Comparison of ENCODE assay signal across 9 mouse cellular contexts in genomic region chr1:133178732-133179440, GRCm38 (mm10). TPM values are rescaled to one million over a fixed set of nuclear protein-coding genes. Genes with fewer than 3 reads are reported as not detected.
DNase-seq lines count a peak whose midpoint lies in the region; ATAC-seq and TF ChIP-seq lines count a peak whose summit lies in the region.
"Had no signal": no experiment of that assay in that cellular context is flagged by ENCODE, and none has a peak within 500 bp of the region (broad histone marks: within the 10 kb centered on the region; RNA-seq: fewer than 3 reads in every experiment).

No protein-coding gene starts in this region.

- DNase-seq in urinary bladder, postnatal 14 days (ENCODE audit: low spot score): peak; percentile 57
- no peak for DNase-seq in urinary bladder, postnatal 25 days (ENCODE audit: low spot score)
- peak; percentile 54 for DNase-seq in lung, adult 2 months
- DNase-seq in thymus, adult 18-20 months: no peak
- DNase-seq in thymus, postnatal 0 days (ENCODE audit: low spot score): no peak
- no peak for DNase-seq in liver
- DNase-seq in limb, embryonic 10.5 days (ENCODE audit: low spot score): no peak

- no peak for TF ChIP-seq POLR2A in lung, adult 2 months (IDR thresholded peaks at IDR 0.05; ENCODE audit: borderline replicate concordance, extremely low read depth, low read depth, low read length)

- 51% methylated on average over 11 of the region's 11 CpGs for WGBS in lung, adult 2 months
- WGBS in limb, embryonic 10.5 days: 82% methylated on average over 11 of the region's 11 CpGs

- H3K4me3 ChIP-seq in lung, adult 2 months (replicated peaks; ENCODE audit: extremely low read depth, low read depth, low read length): no peak overlapping the region
- no peak overlapping the region for H3K4me3 ChIP-seq in limb, embryonic 10.5 days
- H3K4me3 ChIP-seq: layer of hippocampus, adult 2 months had no signal

- peak; percentile 42 for ATAC-seq in frontal cortex, adult (ENCODE audit: low TSS enrichment)

- no peaks in the 10 kb centered on the region for H3K9me3 ChIP-seq in limb, embryonic 10.5 days (replicated peaks)

- TF ChIP-seq CTCF in lung, adult 2 months (IDR thresholded peaks at IDR 0.05; ENCODE audit: insufficient read depth, low read length): no peak

- H3K27ac ChIP-seq in limb, embryonic 10.5 days: no peak overlapping the region
- H3K27ac ChIP-seq: layer of hippocampus, adult 2 months had no signal

- H3K36me3 ChIP-seq in limb, embryonic 10.5 days: no peaks in the 10 kb centered on the region

- H3K4me1 ChIP-seq in lung, adult 2 months (ENCODE audit: control insufficient read depth, insufficient read depth, low read length): peaks cover 6% of the 10 kb centered on the region; the same call in 1 of the 2 replicates
- peaks cover 30% of the 10 kb centered on the region for H3K4me1 ChIP-seq in limb, embryonic 10.5 days

- peaks cover 58% of the 10 kb centered on the region for H3K27me3 ChIP-seq in limb, embryonic 10.5 days (ENCODE audit: low read depth, poor library complexity, severe bottlenecking)

RNA-seq across cellular contexts. Expression of gene Plekha6, which starts 14.9 kb away (rescaled TPM):
- polyA plus RNA-seq in lung, adult 2 months (2012; rRNA removed): 38.4 and 39.4 TPM in 2 replicates
- 0.28 and 0.44 TPM in 2 replicates for polyA plus RNA-seq in thymus, postnatal 0 days (2015; fragmentation: Nextera tagmentation; extraction: Ambion mirVana)
- polyA plus RNA-seq in limb, embryonic 10.5 days (2016; fragmentation: Nextera tagmentation; extraction: Ambion mirVana): 1.4 and 2.3 TPM in 2 replicates

RNA-seq across cellular contexts. Expression of gene Ppp1r15b, which starts 47.9 kb away (rescaled TPM):
- polyA plus RNA-seq in lung, adult 2 months (2012; rRNA removed): 24.2 and 26.5 TPM in 2 replicates
- 32.4 and 34.2 TPM in 2 replicates for polyA plus RNA-seq in thymus, postnatal 0 days (2015; fragmentation: Nextera tagmentation; extraction: Ambion mirVana)
- polyA plus RNA-seq in limb, embryonic 10.5 days (2016; fragmentation: Nextera tagmentation; extraction: Ambion mirVana): 52.3 and 52.7 TPM in 2 replicates

Comparison
In these comparisons a context has a peak if more than half of its experiments do, and no peak if none do; other contexts are left out.
1. DNase-seq: peak in urinary bladder, postnatal 14 days (single experiment) and lung, adult 2 months (single experiment); none in urinary bladder, postnatal 25 days (single experiment), thymus, adult 18-20 months (0 of 2), thymus, postnatal 0 days (single experiment), liver (single experiment) and limb, embryonic 10.5 days (single experiment).
2. RNA of gene Plekha6, which starts 14.9 kb away (polyA plus RNA-seq): 38.4 to 39.4 TPM in lung, adult 2 months; 1.4 to 2.3 TPM in limb, embryonic 10.5 days and 0.28 to 0.44 TPM in thymus, postnatal 0 days; every median in the first group is over 10 times any median in the second.